Comparison of ENCODE assay signal across 8 mouse cellular contexts in the genomic region with DNA sequence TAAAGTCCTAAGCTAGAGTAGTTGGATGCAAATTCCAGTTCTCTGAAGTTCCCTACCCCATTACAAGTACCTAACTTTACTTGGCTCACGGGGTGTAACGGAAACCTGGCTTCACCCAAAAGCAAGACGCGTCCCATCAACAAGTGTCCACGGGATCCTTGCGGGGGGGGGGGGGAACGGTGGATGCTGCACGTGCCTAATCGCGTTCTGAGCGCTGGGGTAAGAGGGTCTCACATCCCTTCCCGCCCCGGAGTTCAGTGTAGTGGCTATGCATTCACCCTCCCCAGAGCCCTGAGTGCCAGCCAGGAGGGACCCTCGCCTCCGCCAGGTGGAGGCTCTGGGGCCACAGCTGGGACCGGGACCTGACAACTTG. TPM values are rescaled to one million over a fixed set of nuclear protein-coding genes. Genes with fewer than 3 reads are reported as not detected.
DNase-seq lines count a peak whose midpoint lies in the region; ATAC-seq and TF ChIP-seq lines count a peak whose summit lies in the region.

No protein-coding gene starts in this region.

- peaks cover 0 to 13% of the 10 kb centered on the region in 2 experiments; a peak in 2 of 4 replicates for H3K4me1 ChIP-seq in CH12.LX (ENCODE audit: control insufficient read depth in 1 of 2, insufficient read depth in 2 of 2)
- peaks cover 8% of the 10 kb centered on the region for H3K4me1 ChIP-seq in forebrain, embryonic 15.5 days
- peaks cover 21% of the 10 kb centered on the region for H3K4me1 ChIP-seq in liver, embryonic 16.5 days (ENCODE audit: control insufficient read depth, low read depth, low read length)

- H3K36me3 ChIP-seq in CH12.LX (replicated peaks in 1 of 2; ENCODE audit: control insufficient read depth in 1 of 2, insufficient read depth in 1 of 2, low read length in 1 of 2), result peaks cover 0 to 4% of the 10 kb centered on the region in 2 experiments
- H3K36me3 ChIP-seq in forebrain, embryonic 15.5 days, result no peaks in the 10 kb centered on the region
- no peaks in the 10 kb centered on the region for H3K36me3 ChIP-seq in liver, embryonic 16.5 days (ENCODE audit: control insufficient read depth, insufficient read depth)

- in situ Hi-C loops in CH12.LX (cut with MboI; ENCODE audit: low pct_ligation_motif_present, low pct_unique_long_range_greater_than_20kb, low sequenced_read_pairs), result no loop called here

- H3K27ac ChIP-seq in CH12.LX (ENCODE audit: insufficient read depth, low read depth), result no peak overlapping the region
- H3K27ac ChIP-seq in forebrain, embryonic 15.5 days (replicated peaks), result no peak overlapping the region
- no peak overlapping the region for H3K27ac ChIP-seq in liver, embryonic 16.5 days (ENCODE audit: low read length)

- no peaks in the 10 kb centered on the region for H3K79me2 ChIP-seq in CH12.LX (replicated peaks; ENCODE audit: control insufficient read depth, extremely low read depth, insufficient read depth, poor library complexity, severe bottlenecking)

- no peak for TF ChIP-seq EP300 in CH12.LX (IDR thresholded peaks at IDR 0.05; ENCODE audit: low read length)

- dilution Hi-C loops in CH12.LX (cut with MboI; ENCODE audit: extremely low pct_ligation_motif_present, extremely low pct_unique_long_range_greater_than_20kb, low sequenced_read_pairs), result no loop called here

- no peaks in the 10 kb centered on the region for H3K9me3 ChIP-seq in CH12.LX (replicated peaks; ENCODE audit: low read length)
- H3K9me3 ChIP-seq in forebrain, embryonic 15.5 days, result no peaks in the 10 kb centered on the region
- no peaks in the 10 kb centered on the region for H3K9me3 ChIP-seq in liver, embryonic 16.5 days (replicated peaks; ENCODE audit: control insufficient read depth, low read length)

- peak; percentile 57 for ATAC-seq in forebrain, embryonic 15.5 days (replicated peaks)
- no peak for ATAC-seq in liver, embryonic 16.5 days (ENCODE audit: low read depth)

- peak overlapping the region; percentile 64 to 80 (median 69) for H3K4me3 ChIP-seq in CH12.LX (replicated peaks in 1 of 3; ENCODE audit: low read depth in 2 of 3, low read length in 2 of 3, poor library complexity in 1 of 3)
- peak overlapping the region; percentile 91 for H3K4me3 ChIP-seq in forebrain, embryonic 15.5 days
- peak overlapping the region; percentile 81 for H3K4me3 ChIP-seq in liver, embryonic 16.5 days (ENCODE audit: low read depth, low read length)

- DNase-seq in gastrocnemius, postnatal 10 days, result peak; percentile 29
- no peak for DNase-seq in gastrocnemius, postnatal 4 days (ENCODE audit: low spot score in 2 of 2)
- DNase-seq in CH12.LX (ENCODE audit: extremely low read depth), result peak; percentile 19
- no peak for DNase-seq in ovary, postnatal 10 days (ENCODE audit: low spot score)
- no peak for DNase-seq in cerebellum, postnatal 14 days
- DNase-seq in urinary bladder, postnatal 4 days (ENCODE audit: low spot score in 2 of 2), result no peak

- TF ChIP-seq CTCF in CH12.LX (conservative IDR thresholded peaks at IDR 0.05 in 1 of 2, IDR thresholded peaks at IDR 0.05 in 1 of 2; ENCODE audit: low read depth in 2 of 2, low read length in 2 of 2), result no peak

- no peak for TF ChIP-seq RAD21 in CH12.LX (IDR thresholded peaks at IDR 0.05; ENCODE audit: low read depth, low read length)

- H3K27me3 ChIP-seq in CH12.LX (replicated peaks), result no peaks in the 10 kb centered on the region
- H3K27me3 ChIP-seq in forebrain, embryonic 15.5 days, result peaks cover 16% of the 10 kb centered on the region
- peaks cover 10% of the 10 kb centered on the region; the same call in 1 of the 2 replicates for H3K27me3 ChIP-seq in liver, embryonic 16.5 days (ENCODE audit: control insufficient read depth, insufficient read depth, low read depth, low read length)

- peak overlapping the region; percentile 56 for H3K9ac ChIP-seq in CH12.LX (ENCODE audit: insufficient read depth, low read depth)
- H3K9ac ChIP-seq in forebrain, embryonic 15.5 days (replicated peaks), result peak overlapping the region; percentile 58
- peak overlapping the region; percentile 86 for H3K9ac ChIP-seq in liver, embryonic 16.5 days (ENCODE audit: low read depth, low read length)

- H3K4me2 ChIP-seq in CH12.LX (ENCODE audit: insufficient read depth, low read depth, poor library complexity, severe bottlenecking), result peak overlapping the region; percentile 80
- H3K4me2 ChIP-seq in forebrain, embryonic 15.5 days (replicated peaks), result peak overlapping the region; percentile 100
- peak overlapping the region; percentile 99 for H3K4me2 ChIP-seq in liver, embryonic 16.5 days (ENCODE audit: low read depth, low read length)

- WGBS in forebrain, embryonic 15.5 days, result 2% methylated on average over 16 of the region's 16 CpGs
- under 1% methylated on average over 16 of the region's 16 CpGs for WGBS in liver, embryonic 16.5 days (ENCODE audit: insufficient replicate concordance)

- TF ChIP-seq POLR2A in CH12.LX (IDR thresholded peaks at IDR 0.05; ENCODE audit: low read depth, low read length), result no peak

TF ChIP-seq in CH12.LX, 34 proteins besides CTCF, POLR2A, EP300 and RAD21:
- 0 out of 2 replicates have a peak, but pooled peaks have one; percentile 7 for TF ChIP-seq CHD2 (IDR thresholded peaks at IDR 0.05; ENCODE audit: low read length)
- peak; percentile 82 for TF ChIP-seq BHLHE40 (IDR thresholded peaks at IDR 0.05; ENCODE audit: low read depth, low read length)
- TF ChIP-seq NELFE (IDR thresholded peaks at IDR 0.05; ENCODE audit: low read depth, low read length), result no peak

RNA-seq across cellular contexts. Expression of a gene that starts 0.8 kb away (rescaled TPM):
- 1 to 10 TPM; 1.6 to 1.9 TPM for total RNA-seq in gastrocnemius, postnatal 10 days (2021)
- total RNA-seq in gastrocnemius, postnatal 4 days (2021), result 1 to 10 TPM; 2.5 to 2.7 TPM
- 3.1 and 5.7 TPM in 2 replicates for total RNA-seq in CH12.LX (2012; rRNA removed)
- 6.4 and 6.5 TPM in 2 replicates for total RNA-seq in CH12.LX (2014; rRNA removed)
- polyA plus RNA-seq in CH12.LX (2012; ENCODE audit: insufficient read length, low read depth), result 5.2 and 5.7 TPM in 2 replicates
- 1.7 and 2.3 TPM in 2 replicates for polyA plus RNA-seq in forebrain, embryonic 15.5 days (2015; fragmentation: Nextera tagmentation; extraction: Ambion mirVana)
- polyA plus RNA-seq in liver, embryonic 16.5 days (2015; fragmentation: Nextera tagmentation; extraction: Ambion mirVana), result 3.8 and 4.6 TPM in 2 replicates

Comparison
In these comparisons a context has a peak if more than half of its experiments do, and no peak if none do; other contexts are left out.
1. DNase-seq: peak in gastrocnemius, postnatal 10 days (single experiment) and CH12.LX (single experiment); none in gastrocnemius, postnatal 4 days (0 of 2), ovary, postnatal 10 days (single experiment), cerebellum, postnatal 14 days (0 of 2) and urinary bladder, postnatal 4 days (0 of 2).
2. Peak in every context shown above with its lines, with median percentiles within 50 percentile points of each other: H3K4me2 ChIP-seq, H3K4me3 ChIP-seq and H3K9ac ChIP-seq.